Mouse (Mus musculus): ENCODE data around the gene Mprip. TPM values are rescaled to one million over a fixed set of nuclear protein-coding genes. Genes with fewer than 3 reads are reported as not detected.
A peak's percentile ranks its signal among the peaks of the same experiment; 100 is the strongest.

Mprip gene
- polyA plus RNA-seq, 1 experiment from 2014 or later: 26.6 TPM

DNA sequence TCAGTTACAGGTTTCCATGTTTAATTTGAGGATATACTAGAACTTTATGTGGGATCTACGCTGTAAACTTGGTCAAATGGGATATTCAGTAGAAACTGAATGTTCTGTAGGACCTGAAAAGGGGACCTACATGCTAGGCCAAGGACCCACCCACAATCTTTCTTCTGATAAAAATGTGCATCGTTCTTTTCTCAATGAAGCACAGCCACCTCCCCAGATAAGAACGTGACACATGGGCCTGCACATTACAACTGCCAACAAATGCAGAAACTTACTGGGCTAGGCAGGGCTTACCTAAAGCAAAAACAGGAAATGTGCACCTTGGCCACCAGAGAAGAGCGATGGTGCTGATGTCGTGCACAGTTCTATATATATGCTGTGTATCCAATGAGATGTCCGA, 93.4 kb downstream of the Mprip start:
- Histone ChIP-seq H3K4me2 (ENCODE audit: low read depth, low read length) (no peak overlapping the region), H3K9ac (ENCODE audit: low read length) (no peak overlapping the region), H3K36me3 (ENCODE audit: control insufficient read depth, insufficient read depth) (peaks cover 57% of the 10 kb centered on the region), H3K4me1 (ENCODE audit: control insufficient read depth, insufficient read depth, low read length) (peaks cover 17% of the 10 kb centered on the region), H3K9me3 (replicated peaks; ENCODE audit: control insufficient read depth, low read length) (no peaks in the 10 kb centered on the region), H3K4me3 (ENCODE audit: low read length) (no peak overlapping the region), H3K27ac (ENCODE audit: low read length) (no peak overlapping the region), H3K27me3 (ENCODE audit: control insufficient read depth, insufficient read depth, low read length) (no peaks in the 10 kb centered on the region)
- ATAC-seq (replicated peaks; ENCODE audit: extremely low read depth, insufficient read depth, low FRiP score): no peak
- 80% methylated on average over 6 of the region's 6 CpGs for WGBS

DNA sequence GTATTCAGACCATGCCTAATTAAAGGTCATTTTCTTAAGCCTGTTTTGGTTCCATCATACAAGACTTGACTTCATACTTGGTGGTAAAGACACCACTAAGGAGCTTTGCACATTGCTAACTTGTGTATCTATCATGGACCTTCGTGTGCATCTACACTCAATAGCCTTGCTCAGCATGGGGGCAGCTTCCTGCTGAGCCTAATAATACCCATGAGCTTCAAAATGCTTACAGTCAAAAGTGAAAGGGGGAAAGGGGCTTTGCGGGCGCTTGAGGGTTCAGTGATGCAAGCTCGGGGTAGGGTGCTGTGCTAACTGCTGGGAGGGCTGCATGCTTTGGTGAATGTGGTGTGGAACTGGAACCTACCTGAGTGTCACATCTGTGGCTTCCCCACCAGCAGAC, 95.2 kb downstream of the Mprip start:
- H3K4me1 ChIP-seq (ENCODE audit: control insufficient read depth, insufficient read depth, low read length): peaks cover 23% of the 10 kb centered on the region
- no peak overlapping the region for H3K9ac ChIP-seq (ENCODE audit: low read length)
- H3K9me3 ChIP-seq (replicated peaks; ENCODE audit: control insufficient read depth, low read length): no peaks in the 10 kb centered on the region
- no peak for ATAC-seq (replicated peaks; ENCODE audit: extremely low read depth, insufficient read depth, low FRiP score)
- no peak overlapping the region for H3K4me3 ChIP-seq (ENCODE audit: low read length)
- no peak overlapping the region for H3K4me2 ChIP-seq (ENCODE audit: low read depth, low read length)
- peaks cover 59% of the 10 kb centered on the region for H3K36me3 ChIP-seq (ENCODE audit: control insufficient read depth, insufficient read depth)
- H3K27ac ChIP-seq (ENCODE audit: low read length): no peak overlapping the region
- WGBS: 91% methylated on average over 4 of the region's 4 CpGs
- H3K27me3 ChIP-seq (ENCODE audit: control insufficient read depth, insufficient read depth, low read length): no peaks in the 10 kb centered on the region

DNA sequence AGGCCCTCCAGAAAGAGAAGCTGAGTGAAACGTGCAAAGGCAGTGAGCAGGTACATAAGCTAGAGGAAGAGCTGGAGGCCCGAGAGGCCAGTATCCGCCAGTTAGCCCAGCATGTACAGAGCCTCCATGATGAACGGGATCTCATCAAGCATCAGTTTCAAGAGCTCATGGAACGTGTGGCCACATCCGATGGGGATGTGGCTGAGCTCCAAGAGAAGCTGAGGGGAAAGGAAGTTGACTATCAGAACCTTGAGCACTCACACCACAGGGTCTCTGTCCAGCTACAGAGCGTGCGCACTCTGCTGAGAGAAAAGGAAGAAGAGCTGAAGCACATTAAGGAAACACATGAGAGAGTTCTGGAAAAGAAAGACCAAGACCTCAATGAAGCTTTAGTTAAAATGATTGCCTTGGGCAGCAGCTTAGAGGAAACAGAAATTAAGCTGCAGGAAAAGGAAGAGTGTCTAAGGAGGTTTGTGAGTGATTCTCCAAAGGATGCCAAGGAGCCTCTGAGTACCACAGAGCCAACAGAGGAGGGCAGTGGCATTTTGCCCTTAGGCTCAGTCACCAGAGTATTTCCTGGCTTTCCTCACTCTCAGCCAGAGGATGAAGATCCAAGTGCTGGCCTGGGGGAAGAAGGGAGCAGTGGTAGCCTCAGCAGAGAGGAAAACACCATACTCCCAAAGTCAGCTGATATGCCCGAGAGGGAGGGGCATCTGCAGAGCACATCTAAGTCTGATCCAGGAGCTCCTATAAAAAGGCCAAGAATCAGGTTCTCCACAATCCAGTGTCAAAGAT, 97.3 kb downstream of the Mprip start:
- H3K27me3 ChIP-seq (ENCODE audit: control insufficient read depth, insufficient read depth, low read length): no peaks in the 10 kb centered on the region
- 0 out of 2 replicates have a peak, but pooled peaks have one; percentile 20 for ATAC-seq (replicated peaks; ENCODE audit: extremely low read depth, insufficient read depth, low FRiP score)
- no peaks in the 10 kb centered on the region for H3K9me3 ChIP-seq (replicated peaks; ENCODE audit: control insufficient read depth, low read length)
- no peak overlapping the region for H3K9ac ChIP-seq (ENCODE audit: low read length)
- no peak overlapping the region for H3K4me2 ChIP-seq (ENCODE audit: low read depth, low read length)
- H3K4me3 ChIP-seq (ENCODE audit: low read length): no peak overlapping the region
- WGBS: 68% methylated on average over 9 of the region's 9 CpGs
- peak overlapping the region; percentile 81 for H3K27ac ChIP-seq (ENCODE audit: low read length)
- H3K36me3 ChIP-seq (ENCODE audit: control insufficient read depth, insufficient read depth): peaks cover 51% of the 10 kb centered on the region
- peaks cover 23% of the 10 kb centered on the region for H3K4me1 ChIP-seq (ENCODE audit: control insufficient read depth, insufficient read depth, low read length)

DNA sequence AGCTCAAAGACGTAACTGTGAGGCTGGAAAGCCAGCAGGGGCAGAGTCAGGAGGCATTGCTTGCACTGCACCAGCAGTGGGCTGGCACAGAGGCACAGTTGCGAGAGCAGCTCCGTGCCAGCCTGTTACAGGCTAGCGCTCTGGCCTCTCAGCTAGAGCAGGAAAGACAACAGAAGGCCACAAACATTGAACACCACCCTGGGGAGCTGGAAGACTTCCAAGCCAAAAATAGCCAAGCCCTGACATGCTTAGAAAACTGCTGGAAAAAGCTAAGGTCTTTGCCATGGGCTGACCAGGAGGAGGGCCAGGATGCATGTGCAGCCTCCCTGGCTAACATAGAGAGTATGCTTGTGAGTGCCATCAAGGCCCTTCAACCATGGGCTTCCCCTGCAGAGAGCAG, 98.1 kb downstream of the Mprip start:
- 32% methylated on average over 4 of the region's 4 CpGs for WGBS
- Histone ChIP-seq H3K27me3 (ENCODE audit: control insufficient read depth, insufficient read depth, low read length) (no peaks in the 10 kb centered on the region), H3K4me3 (ENCODE audit: low read length) (no peak overlapping the region), H3K9me3 (replicated peaks; ENCODE audit: control insufficient read depth, low read length) (no peaks in the 10 kb centered on the region), H3K27ac (ENCODE audit: low read length) (peak overlapping the region; percentile 81), H3K9ac (ENCODE audit: low read length) (0 out of 2 replicates have a peak overlapping the region, but pooled peaks have one; percentile 11), H3K4me1 (ENCODE audit: control insufficient read depth, insufficient read depth, low read length) (peaks cover 23% of the 10 kb centered on the region), H3K36me3 (ENCODE audit: control insufficient read depth, insufficient read depth) (peaks cover 47% of the 10 kb centered on the region), H3K4me2 (ENCODE audit: low read depth, low read length) (peak overlapping the region; percentile 23; the same call in 1 of the 2 replicates)
- ATAC-seq (replicated peaks; ENCODE audit: extremely low read depth, insufficient read depth, low FRiP score): peak; percentile 84

DNA sequence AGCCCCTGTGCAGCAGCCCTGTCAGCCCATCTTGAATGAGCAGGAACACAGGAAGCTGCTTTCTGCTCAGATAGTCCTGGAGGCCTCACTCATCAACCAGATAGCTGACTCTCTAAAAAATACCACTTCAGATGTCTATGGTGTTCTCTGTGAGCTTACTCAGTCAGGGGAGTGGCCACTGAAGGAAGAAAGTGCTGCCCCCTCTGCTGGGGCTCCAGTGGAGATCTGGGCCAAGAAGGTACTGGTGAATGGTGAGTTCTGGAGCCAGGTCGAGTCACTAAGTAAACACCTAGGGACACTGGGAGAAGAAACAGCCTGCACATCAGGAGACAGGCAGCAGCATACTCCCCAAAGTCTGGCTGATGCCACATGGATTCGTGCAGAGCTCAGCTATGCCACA, 98.5 kb downstream of the Mprip start:
- Histone ChIP-seq H3K4me3 (ENCODE audit: low read length) (no peak overlapping the region), H3K4me2 (ENCODE audit: low read depth, low read length) (peak overlapping the region; percentile 23; the same call in 1 of the 2 replicates), H3K9ac (ENCODE audit: low read length) (0 out of 2 replicates have a peak overlapping the region, but pooled peaks have one; percentile 11), H3K36me3 (ENCODE audit: control insufficient read depth, insufficient read depth) (peaks cover 52% of the 10 kb centered on the region), H3K27me3 (ENCODE audit: control insufficient read depth, insufficient read depth, low read length) (no peaks in the 10 kb centered on the region), H3K27ac (ENCODE audit: low read length) (peak overlapping the region; percentile 81), H3K4me1 (ENCODE audit: control insufficient read depth, insufficient read depth, low read length) (peaks cover 23% of the 10 kb centered on the region), H3K9me3 (replicated peaks; ENCODE audit: control insufficient read depth, low read length) (no peaks in the 10 kb centered on the region)
- no peak for ATAC-seq (replicated peaks; ENCODE audit: extremely low read depth, insufficient read depth, low FRiP score)
- WGBS: 74% methylated on average over 2 of the region's 2 CpGs

DNA sequence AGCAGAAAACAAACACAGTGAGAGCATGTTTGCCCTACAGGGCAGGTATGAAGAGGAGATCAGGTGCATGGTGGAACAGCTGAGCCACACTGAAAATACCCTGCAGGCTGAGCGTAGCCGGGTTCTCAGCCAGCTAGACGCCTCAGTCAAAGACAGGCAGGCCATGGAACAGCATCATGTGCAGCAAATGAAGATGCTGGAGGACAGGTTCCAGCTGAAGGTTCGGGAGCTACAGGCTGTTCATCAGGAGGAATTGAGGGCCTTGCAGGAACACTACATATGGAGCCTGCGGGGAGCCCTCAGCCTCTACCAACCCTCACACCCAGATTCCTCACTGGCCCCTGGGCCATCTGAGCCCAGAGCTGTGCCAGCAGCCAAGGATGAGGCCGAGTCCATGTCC, 99.7 kb downstream of the Mprip start:
- H3K27me3 ChIP-seq (ENCODE audit: control insufficient read depth, insufficient read depth, low read length): no peaks in the 10 kb centered on the region
- no peak overlapping the region for H3K4me3 ChIP-seq (ENCODE audit: low read length)
- H3K36me3 ChIP-seq (ENCODE audit: control insufficient read depth, insufficient read depth): peaks cover 52% of the 10 kb centered on the region
- ATAC-seq (replicated peaks; ENCODE audit: extremely low read depth, insufficient read depth, low FRiP score): no peak
- 96% methylated on average over 6 of the region's 6 CpGs for WGBS
- H3K9ac ChIP-seq (ENCODE audit: low read length): no peak overlapping the region
- H3K4me2 ChIP-seq (ENCODE audit: low read depth, low read length): no peak overlapping the region
- H3K4me1 ChIP-seq (ENCODE audit: control insufficient read depth, insufficient read depth, low read length): peaks cover 23% of the 10 kb centered on the region
- H3K27ac ChIP-seq (ENCODE audit: low read length): no peak overlapping the region
- H3K9me3 ChIP-seq (replicated peaks; ENCODE audit: control insufficient read depth, low read length): no peaks in the 10 kb centered on the region

DNA sequence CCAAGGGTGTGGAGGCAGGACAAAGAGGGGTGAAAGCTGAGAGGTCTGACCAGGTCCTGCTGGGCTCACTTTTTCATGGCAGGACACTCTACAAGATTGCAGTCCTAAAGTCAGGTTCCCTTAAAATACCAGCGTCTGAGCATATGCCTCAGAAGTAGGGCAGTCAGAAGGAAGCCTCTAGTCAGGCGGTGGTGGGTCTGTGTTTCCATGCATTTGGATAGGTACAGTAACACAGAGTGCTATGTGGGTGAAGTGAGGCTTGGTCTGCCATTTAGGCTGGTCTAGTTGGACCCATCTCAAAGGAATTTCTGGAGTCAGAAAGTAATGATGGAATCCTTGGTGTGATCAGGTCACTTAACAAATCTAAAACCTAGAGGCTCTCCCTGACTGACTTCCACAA, 108.2 kb downstream of the Mprip start:
- Histone ChIP-seq H3K4me2 (ENCODE audit: low read depth, low read length) (no peak overlapping the region), H3K9me3 (replicated peaks; ENCODE audit: control insufficient read depth, low read length) (no peaks in the 10 kb centered on the region), H3K4me3 (ENCODE audit: low read length) (no peak overlapping the region), H3K27me3 (ENCODE audit: control insufficient read depth, insufficient read depth, low read length) (no peaks in the 10 kb centered on the region), H3K27ac (ENCODE audit: low read length) (peak overlapping the region; percentile 44; the same call in 1 of the 2 replicates), H3K36me3 (ENCODE audit: control insufficient read depth, insufficient read depth) (peaks cover 68% of the 10 kb centered on the region), H3K9ac (ENCODE audit: low read length) (no peak overlapping the region), H3K4me1 (ENCODE audit: control insufficient read depth, insufficient read depth, low read length) (peaks cover 12% of the 10 kb centered on the region)
- ATAC-seq (replicated peaks; ENCODE audit: extremely low read depth, insufficient read depth, low FRiP score): no peak
- 81% methylated on average over 2 of the region's 2 CpGs for WGBS

DNA sequence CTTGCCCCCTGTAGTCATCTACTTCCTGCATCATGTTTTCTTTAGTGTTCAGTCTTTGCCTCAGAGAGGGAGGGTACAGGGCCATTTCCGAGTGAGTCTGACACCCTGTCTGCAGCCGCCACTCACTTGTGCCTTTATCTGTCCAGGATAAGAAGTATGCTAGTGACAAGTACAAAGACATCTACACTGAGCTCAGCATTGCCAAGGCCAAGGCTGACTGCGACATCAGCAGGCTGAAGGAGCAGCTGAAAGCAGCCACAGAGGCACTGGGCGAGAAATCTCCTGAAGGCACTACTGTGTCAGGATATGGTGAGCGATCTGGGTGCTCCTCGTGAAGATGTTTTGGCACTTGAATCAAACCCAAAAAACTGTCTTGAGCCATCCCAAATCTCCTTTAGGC, 108.6 kb downstream of the Mprip start:
- H3K27ac ChIP-seq (ENCODE audit: low read length): peak overlapping the region; percentile 44; the same call in 1 of the 2 replicates
- H3K4me3 ChIP-seq (ENCODE audit: low read length): no peak overlapping the region
- no peak overlapping the region for H3K4me2 ChIP-seq (ENCODE audit: low read depth, low read length)
- H3K9me3 ChIP-seq (replicated peaks; ENCODE audit: control insufficient read depth, low read length): no peaks in the 10 kb centered on the region
- peaks cover 12% of the 10 kb centered on the region for H3K4me1 ChIP-seq (ENCODE audit: control insufficient read depth, insufficient read depth, low read length)
- H3K27me3 ChIP-seq (ENCODE audit: control insufficient read depth, insufficient read depth, low read length): no peaks in the 10 kb centered on the region
- ATAC-seq (replicated peaks; ENCODE audit: extremely low read depth, insufficient read depth, low FRiP score): 0 out of 2 replicates have a peak, but pooled peaks have one; percentile 32
- WGBS: 31% methylated on average over 6 of the region's 6 CpGs
- H3K36me3 ChIP-seq (ENCODE audit: control insufficient read depth, insufficient read depth): peaks cover 68% of the 10 kb centered on the region
- no peak overlapping the region for H3K9ac ChIP-seq (ENCODE audit: low read length)

DNA sequence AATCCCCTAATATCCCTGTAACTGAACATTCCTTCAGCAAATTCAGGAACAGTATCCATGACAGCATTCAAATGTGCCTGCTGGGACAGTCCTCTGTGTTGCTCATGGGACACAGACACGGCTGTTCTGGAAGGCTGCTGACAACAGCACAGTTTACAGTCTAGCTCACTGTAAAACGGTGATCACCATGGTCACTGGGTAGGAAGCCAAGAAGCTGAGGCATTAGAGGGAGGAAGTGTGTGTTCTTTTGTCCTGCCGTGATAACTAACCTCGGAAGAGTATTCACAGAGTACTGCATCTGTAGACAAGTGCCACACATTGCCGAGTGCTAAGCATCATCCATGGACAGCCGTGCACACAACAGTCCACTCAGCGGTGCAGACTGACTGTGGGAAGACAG, 109.6 kb downstream of the Mprip start:
- H3K4me1 ChIP-seq (ENCODE audit: control insufficient read depth, insufficient read depth, low read length): peaks cover 12% of the 10 kb centered on the region
- no peak overlapping the region for H3K27ac ChIP-seq (ENCODE audit: low read length)
- H3K9me3 ChIP-seq (replicated peaks; ENCODE audit: control insufficient read depth, low read length): no peaks in the 10 kb centered on the region
- ATAC-seq (replicated peaks; ENCODE audit: extremely low read depth, insufficient read depth, low FRiP score): no peak
- no peak overlapping the region for H3K4me2 ChIP-seq (ENCODE audit: low read depth, low read length)
- WGBS: 73% methylated on average over 7 of the region's 7 CpGs
- H3K36me3 ChIP-seq (ENCODE audit: control insufficient read depth, insufficient read depth): peaks cover 64% of the 10 kb centered on the region
- no peak overlapping the region for H3K9ac ChIP-seq (ENCODE audit: low read length)
- no peak overlapping the region for H3K4me3 ChIP-seq (ENCODE audit: low read length)
- no peaks in the 10 kb centered on the region for H3K27me3 ChIP-seq (ENCODE audit: control insufficient read depth, insufficient read depth, low read length)
